Mouse (Mus musculus) spleen, adult 2 months (tissue): ENCODE measurements around the gene Noxred1. TPM values are rescaled to one million over a fixed set of nuclear protein-coding genes. Genes with fewer than 3 reads are reported as not detected.
"Not testable (repeated sequence)": the region's sequence is repeated elsewhere in the genome, so short reads cannot be mapped to it uniquely, and the experiment has no call there.

Source experiments
- DNase-seq, 2 experiments: peaks; one replicate each; pipeline versions ENCODE4 v3.0.0 to v3.0.0-alpha.2; 2012 to 2021; ENCODE audit warnings: low spot score in 2 of 2, low read depth in 1 of 2
- H3K27ac ChIP-seq: fragments of 200-500 bp; 2 replicates; pipeline ENCODE4 v1.5.1; 2012; ENCODE audit warnings: low read length, inconsistent platforms; ENCODE audit not compliant: insufficient read depth
- H3K27me3 ChIP-seq: fragments of 200-500 bp; 2 replicates; pipeline ENCODE4 v1.6.1; 2012; ENCODE audit warnings: mild to moderate bottlenecking, moderate library complexity, low read length, inconsistent platforms; ENCODE audit not compliant: control insufficient read depth, insufficient read depth
- H3K36me3 ChIP-seq: fragments of 200-500 bp; 2 replicates; pipeline ENCODE4 v1.6.1; 2012; ENCODE audit warnings: mild to moderate bottlenecking, low read length, inconsistent platforms; ENCODE audit not compliant: control insufficient read depth, insufficient read depth
- H3K4me1 ChIP-seq: fragments of 200-500 bp; 2 replicates; pipeline ENCODE4 v1.6.1; 2011; ENCODE audit warnings: inconsistent platforms; ENCODE audit not compliant: control insufficient read depth, insufficient read depth, insufficient read length
- H3K4me3 ChIP-seq: fragments of 200-500 bp; 2 replicates; pipeline ENCODE4 v1.5.1; 2011; ENCODE audit warnings: mild to moderate bottlenecking, inconsistent platforms; ENCODE audit not compliant: insufficient read depth, insufficient read length; ENCODE audit errors: extremely low read depth
- CTCF ChIP-seq: fragments of 200-500 bp; IDR thresholded peaks from 2 replicates; pipeline ENCODE4 v1.5.1; 2011; ENCODE audit warnings: mild to moderate bottlenecking, inconsistent platforms; ENCODE audit not compliant: insufficient read depth, insufficient read length, insufficient replicate concordance; ENCODE audit errors: extremely low read depth
- POLR2A ChIP-seq: fragments of 200-500 bp; IDR thresholded peaks from 2 replicates; pipeline ENCODE4 v1.6.1; 2011; ENCODE audit warnings: low read depth, low read length, inconsistent platforms
- WGBS: fragments of 180-500 bp; shearing (Covaris S2); methylation state at CpG from one replicate; pipeline ENCODE4 v1.1.7; 2018; 5-methylcytosine and 5-hydroxymethylcytosine counted together
- polyA plus RNA-seq: library from polyadenylated mRNA; depleted of rRNA; stranded (reverse); fragments of >200 nt; gene quantifications from 2 replicates; pipeline ENCODE4 v1.2.3, GENCODE M21; 2012

Gene Noxred1
- polyA plus RNA-seq, 1 experiment: 2.7 TPM

DNA sequence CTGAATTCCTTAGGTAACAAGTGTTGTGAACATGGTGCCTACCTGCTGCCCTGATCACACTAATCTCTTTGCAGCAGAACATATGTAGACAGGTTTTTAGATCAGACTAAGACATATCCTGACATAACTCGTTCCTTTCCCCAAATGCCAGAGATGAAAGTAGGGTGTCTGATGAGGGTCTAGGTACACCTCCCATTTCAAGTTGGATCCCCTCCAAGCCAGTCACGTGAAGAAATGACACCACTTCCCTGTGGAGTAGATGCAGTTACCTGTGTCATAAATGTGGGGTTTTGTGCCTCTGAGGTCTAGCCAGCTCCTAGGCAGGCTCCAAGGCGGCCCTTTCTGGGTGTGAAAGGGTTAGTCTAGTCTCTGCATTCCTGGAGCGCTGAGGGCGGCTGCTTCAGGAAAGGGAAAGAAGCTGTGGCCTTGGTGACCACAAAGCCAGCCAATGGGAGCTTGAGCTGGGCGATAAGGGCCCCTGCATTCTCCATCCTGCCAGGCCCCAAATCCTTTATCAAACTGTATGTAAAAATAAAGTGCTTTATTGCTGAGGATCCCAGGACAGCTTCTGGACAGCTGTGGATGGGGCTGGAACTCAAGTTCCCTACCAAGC, 39.7 kb upstream of the Noxred1 start:
- H3K27me3 ChIP-seq: no peaks in the 10 kb centered on the region
- H3K36me3 ChIP-seq: peaks cover 12% of the 10 kb centered on the region
- H3K27ac ChIP-seq: no peak overlapping the region
- no peak overlapping the region for H3K4me3 ChIP-seq
- H3K4me1 ChIP-seq: no peaks in the 10 kb centered on the region
- DNase-seq: no peak
- WGBS: 30% methylated on average over 6 of the region's 6 CpGs
- TF ChIP-seq POLR2A (no peak), CTCF (no peak)

- WGBS: 91% methylated on average over 4 of the region's 4 CpGs
- not testable (repeated sequence) for DNase-seq, H3K27me3 ChIP-seq, H3K4me3 ChIP-seq, H3K4me1 ChIP-seq, H3K27ac ChIP-seq
- H3K36me3 ChIP-seq: peaks cover 22% of the 10 kb centered on the region
Measured at GRCm38 (mm10) chr12:87277251-87277650, 38.7 kb upstream of the Noxred1 start.

DNA sequence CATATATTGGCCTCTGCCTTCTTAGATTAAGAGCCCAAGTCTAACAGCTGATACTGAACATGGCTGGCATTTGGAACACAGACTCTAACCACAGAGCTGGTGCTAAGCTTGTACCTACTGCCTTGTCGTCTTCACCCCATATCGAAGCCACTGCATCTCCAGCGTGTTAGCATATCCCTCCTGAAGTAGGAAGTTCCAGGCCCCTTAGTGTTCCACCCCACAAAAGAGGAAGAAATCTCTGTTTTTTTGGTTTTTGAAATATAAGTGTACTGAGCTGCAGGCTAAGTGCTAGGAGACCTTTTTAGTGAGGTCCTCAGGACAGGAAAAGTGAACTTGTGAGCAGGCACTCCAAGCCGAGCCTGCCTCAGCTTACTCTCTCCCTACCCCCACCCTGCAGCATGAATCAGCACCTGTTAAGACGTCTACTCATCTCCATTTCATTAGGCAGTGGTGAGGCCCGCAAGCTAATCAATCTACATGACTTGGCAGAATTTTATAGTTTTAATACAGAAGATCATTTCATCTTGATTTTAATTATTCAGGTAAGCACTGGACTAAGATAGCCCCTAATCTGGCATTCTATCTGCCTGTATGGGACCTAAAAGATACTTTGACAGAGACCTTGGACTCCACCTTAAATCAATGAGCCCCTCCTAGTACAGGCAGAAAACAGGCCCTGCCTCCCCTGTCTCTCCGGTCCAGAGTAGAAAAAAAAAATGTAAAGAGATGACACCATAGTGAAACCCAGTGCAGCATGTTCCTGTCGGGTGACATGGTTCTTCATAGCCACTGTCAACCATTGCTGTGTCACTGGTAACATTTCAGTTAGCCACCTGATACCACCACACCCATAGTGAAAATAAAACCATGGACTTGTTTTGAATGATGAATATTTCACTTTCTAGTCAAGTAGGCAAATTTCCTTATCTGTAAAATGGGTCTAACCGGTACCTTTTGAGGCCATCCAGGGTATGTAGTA, 36.6 kb upstream of the Noxred1 start:
- H3K27me3 ChIP-seq: no peaks in the 10 kb centered on the region
- DNase-seq: no peak
- no peak for TF ChIP-seq POLR2A
- TF ChIP-seq CTCF: no peak
- H3K4me1 ChIP-seq: no peaks in the 10 kb centered on the region
- 63% methylated on average over 9 of the region's 9 CpGs for WGBS
- no peak overlapping the region for H3K4me3 ChIP-seq
- H3K27ac ChIP-seq: no peak overlapping the region
- H3K36me3 ChIP-seq: peaks cover 38% of the 10 kb centered on the region

DNA sequence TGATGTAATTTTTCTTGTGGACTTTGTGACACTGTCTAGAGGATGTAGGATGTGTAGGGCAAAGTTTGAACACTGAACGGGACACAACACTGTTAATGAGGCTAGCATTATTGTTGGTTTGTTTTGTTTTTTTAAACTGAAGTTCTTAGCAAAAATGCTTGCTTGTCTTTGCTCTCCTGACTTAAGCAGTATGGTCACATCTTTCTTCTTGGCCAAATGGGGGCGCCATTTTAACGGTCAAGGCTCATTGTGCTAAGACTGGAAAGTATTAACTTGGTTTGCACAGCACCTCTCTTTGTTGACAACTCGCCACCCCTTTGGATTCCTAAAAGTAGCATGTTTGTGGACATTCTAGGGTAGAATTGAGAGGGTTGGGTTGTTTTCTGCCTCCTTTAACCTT, 29.1 kb upstream of the Noxred1 start:
- TF ChIP-seq POLR2A (no peak), CTCF (no peak)
- peak in 1 of 2 experiments; percentile 7 for DNase-seq
- WGBS: 23% methylated on average over 4 of the region's 4 CpGs
- Histone ChIP-seq H3K4me3 (no peak overlapping the region), H3K4me1 (peaks cover 4% of the 10 kb centered on the region; the same call in 1 of the 2 replicates), H3K36me3 (peaks cover 32% of the 10 kb centered on the region), H3K27me3 (no peaks in the 10 kb centered on the region), H3K27ac (no peak overlapping the region)

DNA sequence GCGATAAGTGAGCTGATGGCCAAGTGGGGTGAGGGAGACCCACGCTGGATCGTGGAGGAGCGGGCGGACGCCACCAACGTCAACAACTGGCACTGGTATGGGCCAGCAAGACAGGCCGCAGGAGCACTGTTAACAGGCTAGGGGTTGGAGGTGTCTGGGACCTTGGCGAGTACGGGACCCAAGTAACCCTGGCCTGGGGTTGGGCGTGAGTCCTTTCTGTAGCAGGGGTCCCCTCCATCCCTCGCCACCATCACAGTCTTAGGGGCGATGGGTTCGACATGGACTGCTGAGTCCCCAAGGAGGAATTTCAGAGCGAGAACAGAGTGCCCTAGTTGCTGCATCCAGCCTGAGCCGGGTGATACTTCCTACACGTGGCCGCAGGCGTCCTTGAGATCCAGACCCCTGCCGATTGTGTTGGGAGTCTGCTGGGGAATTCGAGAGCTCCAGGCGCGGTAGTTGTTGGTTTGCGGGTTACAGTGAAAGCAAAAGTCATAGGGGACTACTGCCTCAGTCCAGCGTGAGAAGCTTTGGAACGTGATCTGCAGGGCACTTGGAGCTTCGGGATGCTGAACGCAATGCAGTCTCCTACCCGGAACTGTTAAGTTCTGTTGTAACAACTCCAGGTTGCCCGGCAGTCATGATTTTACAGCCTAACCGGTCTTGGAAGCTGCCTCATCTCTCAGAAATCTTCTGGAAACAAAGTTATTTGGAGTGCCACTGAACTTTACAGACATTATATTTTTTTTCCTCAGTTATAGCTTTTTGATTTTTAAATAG, 28.5 kb upstream of the Noxred1 start:
- peaks cover 26% of the 10 kb centered on the region for H3K36me3 ChIP-seq
- H3K27ac ChIP-seq: peak overlapping the region; percentile 90
- peaks cover 4% of the 10 kb centered on the region; the same call in 1 of the 2 replicates for H3K4me1 ChIP-seq
- peak overlapping the region; percentile 86 for H3K4me3 ChIP-seq
- TF ChIP-seq CTCF: no peak
- TF ChIP-seq POLR2A: no peak
- under 1% methylated on average over 31 of the region's 31 CpGs for WGBS
- H3K27me3 ChIP-seq: no peaks in the 10 kb centered on the region
- DNase-seq: no peak

GRCm38 (mm10) chr12:87266108-87266826, 27.7 kb upstream of the Noxred1 start, which contains the start of the genes Vipas39 and Ahsa1:
Vipas39 (minus strand) TSS chr12:87266256.
Ahsa1 (plus strand) TSS chr12:87266479.
- Histone ChIP-seq H3K4me1 (peaks cover 4% of the 10 kb centered on the region; the same call in 1 of the 2 replicates), H3K27me3 (no peaks in the 10 kb centered on the region), H3K4me3 (peak within 1 kb of the TSS; percentile 86), H3K27ac (peak within 1 kb of the TSS; percentile 90), H3K36me3 (peaks cover 22% of the 10 kb centered on the region)
- TF ChIP-seq POLR2A: peak; percentile 80
- TF ChIP-seq CTCF: no peak
- WGBS: under 1% methylated on average over 31 of the region's 31 CpGs
- DNase-seq: peak; percentile 81 to 96
